Mouse (Mus musculus): ENCODE measurements around the gene Zfp658.

Gene Zfp658

GRCm38 (mm10) chr7:43562006-43562633 lies at the start of gene Zfp658:
TSS of gene Zfp658 (plus strand) at chr7:43562256.
- DNase-seq (ENCODE audit: low spot score in 2 of 2) = peak; percentile 73 to 84

DNA sequence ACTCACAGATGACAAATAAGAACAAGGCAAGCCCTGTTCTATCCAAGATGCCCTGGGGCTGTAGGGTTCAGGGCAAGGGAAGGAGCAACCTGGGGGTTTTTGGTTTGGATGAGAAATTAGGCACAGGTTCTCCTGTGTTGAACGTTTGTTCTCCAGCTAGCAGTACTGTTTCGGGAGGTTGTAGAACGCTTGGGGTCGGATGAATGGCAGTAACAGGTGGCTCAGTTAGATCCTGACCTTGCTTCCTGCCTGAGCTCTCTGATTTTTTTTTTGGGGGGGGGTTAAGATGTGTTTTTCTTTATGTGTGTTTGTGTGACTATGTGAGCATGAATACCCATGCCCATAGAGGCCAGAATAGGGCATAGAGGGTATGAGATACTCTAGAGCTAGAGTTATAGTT lies 49.5 kb upstream of the Zfp658 start:
- DNase-seq (ENCODE audit: low spot score in 2 of 2) = no peak

DNA sequence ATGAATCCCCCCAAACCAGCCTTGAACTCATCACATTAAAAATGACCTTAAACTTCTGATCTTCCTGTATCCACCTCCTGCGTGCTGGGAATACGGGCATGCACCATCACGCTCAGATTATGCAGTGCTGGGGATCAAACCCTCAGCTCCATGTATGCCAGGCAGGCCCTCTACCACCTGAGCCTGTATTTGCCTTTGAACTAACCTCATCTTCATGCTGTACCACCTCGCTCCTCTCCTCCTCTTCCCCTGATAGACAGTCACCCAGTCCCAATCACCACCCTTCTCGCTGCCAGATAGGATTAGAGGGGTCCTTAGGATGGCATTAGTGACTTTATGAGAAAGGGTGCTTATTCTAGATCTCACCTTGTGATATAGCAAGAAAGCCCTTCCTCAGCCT lies 47.0 kb upstream of the Zfp658 start:
- DNase-seq (ENCODE audit: low spot score in 2 of 2) = no peak

GRCm38 (mm10) chr7:43518341-43518740 lies 43.7 kb upstream of the Zfp658 start:
- no peak for DNase-seq (ENCODE audit: low spot score in 2 of 2)

GRCm38 (mm10) chr7:43522776-43523175 lies 39.3 kb upstream of the Zfp658 start:
- no peak for DNase-seq (ENCODE audit: low spot score in 2 of 2)

- no peak for DNase-seq (ENCODE audit: low spot score in 2 of 2)
These were observed 36.7 kb upstream of the Zfp658 start for GRCm38 (mm10) chr7:43525313-43525712.

DNA sequence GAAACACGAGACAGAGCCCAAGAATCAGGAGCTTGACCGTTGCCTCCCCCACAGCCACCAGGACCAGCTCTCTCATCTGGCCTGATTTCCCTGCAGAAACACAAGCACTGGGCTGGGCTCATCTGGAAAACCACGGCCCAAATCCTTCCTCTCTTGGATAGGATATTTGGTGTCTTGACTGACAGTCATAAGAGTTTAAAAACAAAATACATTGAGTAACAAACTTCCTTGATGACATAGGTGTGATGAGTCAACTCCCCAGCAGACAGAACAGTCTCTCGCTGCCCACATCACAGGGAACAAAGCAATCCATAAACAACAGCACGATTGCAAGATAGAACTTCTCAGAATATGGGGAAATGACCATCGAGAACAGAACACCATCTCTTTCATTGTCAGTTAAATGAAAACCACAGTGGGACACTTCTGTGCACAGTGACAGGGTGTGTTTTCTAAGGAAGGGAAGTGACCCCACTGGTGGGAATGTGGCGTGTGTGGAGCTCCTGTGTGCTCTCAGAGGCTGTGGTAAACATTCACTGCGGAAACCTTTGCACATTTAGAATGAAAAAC lies 31.8 kb upstream of the Zfp658 start:
- no peak for DNase-seq (ENCODE audit: low spot score in 2 of 2)

DNA sequence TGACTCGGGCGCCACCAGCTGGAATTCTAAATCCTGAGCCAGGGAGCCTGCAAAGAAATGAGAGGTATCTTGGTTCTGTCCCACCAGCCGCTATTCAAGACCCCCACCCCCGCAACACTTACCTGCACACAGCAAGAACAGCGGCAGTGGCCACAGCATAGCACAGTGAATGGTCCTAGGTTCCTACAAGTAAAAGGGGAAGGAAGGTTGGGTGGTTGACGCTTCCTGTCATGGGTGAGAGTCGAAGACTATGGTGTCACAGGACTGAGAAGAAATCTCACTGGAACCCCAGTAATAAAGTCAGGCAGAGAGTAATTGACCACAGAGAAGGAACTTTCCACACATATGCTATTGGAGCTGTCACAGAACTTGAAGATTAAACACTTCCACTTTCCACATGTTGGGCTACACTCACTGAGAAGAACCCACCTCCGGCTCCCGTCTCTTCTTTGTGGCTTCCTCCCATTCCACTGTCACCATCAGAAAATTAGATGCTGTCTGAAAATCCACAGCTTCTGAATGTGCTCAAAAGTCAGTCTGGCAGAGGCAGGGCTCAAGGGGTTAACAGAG lies 29.0 kb upstream of the Zfp658 start:
- DNase-seq (ENCODE audit: low spot score in 2 of 2) = no peak

GRCm38 (mm10) chr7:43538524-43538923 lies 23.5 kb upstream of the Zfp658 start:
- no peak for DNase-seq (ENCODE audit: low spot score in 2 of 2)

- DNase-seq (ENCODE audit: low spot score in 2 of 2) = no peak
These were observed 17.7 kb upstream of the Zfp658 start, which contains the start of gene Cd33 for GRCm38 (mm10) chr7:43544225-43544977. TSS of gene Cd33 (minus strand) at chr7:43544428.

DNA sequence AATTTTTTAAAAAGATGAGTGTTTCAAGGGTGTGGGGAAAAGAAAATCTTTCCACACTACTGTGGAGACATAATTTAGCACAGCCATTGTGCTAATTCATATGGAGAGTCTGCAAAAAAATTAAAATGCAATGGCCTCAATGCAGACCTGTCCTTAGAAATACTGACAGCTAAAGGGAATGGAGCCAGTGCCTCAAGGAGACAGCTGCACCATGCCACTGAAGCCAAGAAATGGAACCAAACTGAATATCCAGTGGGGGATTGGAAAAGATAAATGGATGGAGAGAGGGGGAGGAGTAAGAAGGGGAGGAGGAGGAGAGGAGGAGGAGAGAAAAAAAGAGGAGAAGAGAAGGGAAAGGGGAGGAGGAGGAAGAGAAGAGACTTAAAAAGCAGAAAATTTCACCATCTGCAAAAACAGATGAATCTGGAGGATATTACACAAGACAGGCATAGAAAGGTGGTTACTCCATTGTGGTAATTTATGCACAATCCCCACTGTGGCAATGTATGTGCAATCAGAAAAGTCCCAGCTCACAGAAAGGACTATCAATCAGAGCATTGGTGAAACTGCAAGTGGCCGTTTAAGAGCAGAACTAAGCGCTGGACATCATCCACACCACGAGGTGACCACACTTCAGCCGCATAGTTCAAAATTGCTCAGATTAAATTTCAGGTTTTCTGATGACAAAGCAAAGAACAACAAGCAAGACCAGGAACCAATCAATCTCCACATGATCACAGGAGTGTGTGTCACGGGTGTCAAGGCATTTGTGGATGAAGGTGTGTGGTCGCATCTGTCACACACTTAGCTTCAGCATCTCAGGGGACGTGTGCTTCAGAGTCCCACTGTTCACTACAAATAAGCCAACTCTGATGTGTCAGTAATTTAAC lies 16.2 kb upstream of the Zfp658 start:
- DNase-seq (ENCODE audit: low spot score in 2 of 2) = no peak

GRCm38 (mm10) chr7:43547666-43548065 lies 14.4 kb upstream of the Zfp658 start:
- no peak for DNase-seq (ENCODE audit: low spot score in 2 of 2)

- no peak for DNase-seq (ENCODE audit: low spot score in 2 of 2)
These were observed 13.8 kb upstream of the Zfp658 start for GRCm38 (mm10) chr7:43548206-43548605.

- DNase-seq (ENCODE audit: low spot score in 2 of 2) = peak in 1 of 2 experiments; percentile 31
These were observed 8.9 kb upstream of the Zfp658 start for GRCm38 (mm10) chr7:43553153-43553552.

DNA sequence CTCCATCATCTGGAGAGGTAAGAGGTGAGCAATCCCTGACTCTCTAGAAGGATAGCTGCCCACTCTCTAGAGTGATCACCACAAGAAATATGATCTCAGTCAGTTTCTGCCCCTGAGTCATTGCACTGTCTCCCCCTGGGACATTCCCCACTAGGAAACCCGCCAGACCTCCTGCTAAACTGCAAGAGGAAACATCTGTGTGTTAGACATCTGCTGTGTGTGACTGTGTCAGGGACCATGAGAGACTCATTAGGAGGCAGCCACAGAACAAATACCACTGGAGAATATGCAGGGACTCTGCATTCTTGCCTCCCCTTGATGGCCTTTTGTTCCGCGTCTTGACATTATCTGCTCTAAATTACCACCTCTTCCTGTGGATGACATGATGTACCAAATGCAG lies 7.5 kb upstream of the Zfp658 start:
- DNase-seq (ENCODE audit: low spot score in 2 of 2) = no peak

DNA sequence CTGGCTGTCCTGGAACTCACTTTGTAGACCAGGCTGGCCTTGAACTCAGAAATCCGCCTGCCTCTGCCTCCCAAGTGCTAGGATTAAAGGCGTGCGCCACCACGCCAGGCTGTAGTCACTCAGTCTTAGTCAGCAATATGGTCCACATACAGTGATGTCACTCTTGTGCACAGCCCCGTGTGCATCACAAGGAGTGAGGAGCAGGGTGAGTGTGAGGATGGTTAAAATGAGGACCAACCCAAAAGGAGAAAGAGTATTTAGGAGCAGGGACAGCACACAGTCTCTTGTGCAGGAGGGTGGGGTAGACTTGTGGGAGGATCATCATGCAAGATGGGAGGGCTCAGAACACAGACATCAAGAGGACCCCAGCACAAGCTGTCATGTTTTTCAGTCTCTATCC lies 6.7 kb upstream of the Zfp658 start:
- DNase-seq (ENCODE audit: low spot score in 2 of 2) = no peak

DNA sequence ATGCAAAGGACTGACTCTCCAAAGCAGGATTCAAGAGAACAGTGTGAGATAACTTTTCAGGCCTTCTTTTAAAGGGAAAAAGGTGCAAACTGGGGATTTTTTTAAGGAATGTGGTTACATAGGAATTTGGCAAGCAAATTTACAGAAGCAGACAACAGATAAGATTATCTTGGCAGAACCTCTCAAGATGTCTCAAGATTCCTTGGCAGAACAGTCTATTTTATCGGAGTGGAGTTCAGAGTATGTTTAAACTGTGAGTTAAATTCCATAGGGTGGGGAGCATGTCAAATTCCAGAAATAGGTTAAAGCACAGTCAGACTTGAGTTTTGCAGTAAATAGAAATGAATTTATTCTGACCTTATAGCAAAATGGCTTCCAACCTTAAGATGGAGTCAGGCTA lies 5.2 kb upstream of the Zfp658 start:
- DNase-seq (ENCODE audit: low spot score in 2 of 2) = no peak

DNA sequence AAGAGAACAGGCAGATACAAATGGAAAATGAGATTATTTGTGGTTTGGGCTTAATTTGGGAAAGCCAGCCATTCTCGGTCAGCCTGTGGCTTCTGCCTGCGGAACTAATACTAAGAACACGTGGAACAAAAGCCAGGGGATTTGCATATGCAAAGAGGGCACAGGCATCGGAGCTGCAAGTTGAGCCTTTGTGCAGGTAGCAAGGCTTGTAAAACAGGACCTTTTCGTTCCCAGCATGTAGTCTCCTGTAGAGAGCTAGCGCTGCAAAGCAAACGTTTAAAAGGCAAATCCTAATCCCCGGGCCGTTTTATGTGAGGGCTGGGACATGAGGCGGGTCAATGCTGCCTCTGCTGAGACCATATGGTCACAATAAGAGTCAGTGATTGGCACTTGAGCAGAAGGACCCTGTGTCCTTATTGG lies 605 bp downstream of the Zfp658 start:
- DNase-seq (ENCODE audit: low spot score in 2 of 2) = no peak

GRCm38 (mm10) chr7:43563300-43563699 lies 1.2 kb downstream of the Zfp658 start:
- DNase-seq (ENCODE audit: low spot score in 2 of 2) = no peak

- DNase-seq (ENCODE audit: low spot score in 2 of 2) = no peak
These were observed 9.2 kb downstream of the Zfp658 start for GRCm38 (mm10) chr7:43571216-43571615.

DNA sequence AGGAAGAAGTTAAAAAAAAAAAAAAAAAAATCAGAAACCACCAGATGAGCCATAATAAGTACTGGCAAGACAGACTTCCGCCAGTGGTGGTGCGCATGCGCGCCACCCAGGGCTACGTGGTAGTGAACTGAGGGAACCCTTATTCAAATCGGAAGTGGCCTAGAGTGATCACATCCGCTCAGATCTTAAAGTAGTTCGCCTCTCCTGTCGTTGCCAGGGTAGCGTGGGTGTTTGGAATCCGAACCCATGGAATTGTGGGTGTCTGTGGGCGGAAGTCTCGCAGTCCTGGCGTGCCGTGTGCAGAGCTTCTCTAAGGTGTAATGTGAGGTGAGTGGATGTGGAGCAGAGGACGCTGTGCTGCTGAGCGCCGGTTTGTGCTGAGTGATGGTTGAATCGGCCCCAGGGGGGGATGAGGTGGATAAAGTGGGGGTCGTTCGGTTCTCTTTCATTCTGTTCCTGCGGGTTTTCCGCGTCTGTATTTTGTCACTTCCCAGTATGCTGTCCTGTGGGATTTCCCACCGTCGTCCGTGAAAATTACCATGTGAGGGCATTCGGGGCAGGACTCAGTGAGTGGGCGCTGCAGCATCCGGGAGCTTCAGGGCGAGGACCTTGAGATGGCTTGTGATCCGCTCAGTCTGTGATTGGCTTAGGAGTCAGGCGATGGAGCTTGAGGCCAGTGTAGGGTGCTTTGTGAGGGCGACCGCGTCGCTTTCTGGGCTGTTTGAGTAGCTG lies 17.6 kb downstream of the Zfp658 start, which contains the start of gene Zfp719:
Zfp719 (plus strand) TSS at position 171 of the 732 bp plus-strand sequence.
- DNase-seq (ENCODE audit: low spot score in 2 of 2) = peak; percentile 90 to 94

Measured in frontal cortex, postnatal 14 days (tissue).